Mouse (Mus musculus) stomach, postnatal 0 days (tissue): ENCODE results near the gene Gm5065. TPM values are rescaled to one million over a fixed set of nuclear protein-coding genes. Genes with fewer than 3 reads are reported as not detected.

Source experiments
- ATAC-seq: fragments of 200-750 bp; cut with Nextera tagmentation; 2 replicates; pipeline ENCODE4 v1.8.0; 2017; ENCODE audit not compliant: low FRiP score, low TSS enrichment
- DNase-seq: peaks from one replicate; pipeline ENCODE4 v3.0.0-alpha.2; 2016; ENCODE audit warnings: low spot score
- H3K27ac ChIP-seq: fragments of 300-500 bp; sonication (generic); replicated peaks from 2 replicates; pipeline ENCODE4 v1.5.1; 2014; ENCODE audit warnings: mild to moderate bottlenecking, control low read depth
- H3K27me3 ChIP-seq: fragments of 300-500 bp; sonication (generic); 2 replicates; pipeline ENCODE4 v1.6.1; 2014; ENCODE audit warnings: low read length; ENCODE audit not compliant: control insufficient read depth, insufficient read depth
- H3K36me3 ChIP-seq: fragments of 300-500 bp; sonication (generic); 2 replicates; pipeline ENCODE4 v1.6.1; 2014; ENCODE audit warnings: low read length, mixed read lengths; ENCODE audit not compliant: control insufficient read depth, insufficient read depth
- H3K4me1 ChIP-seq: fragments of 300-500 bp; sonication (generic); replicated peaks from 2 replicates; pipeline ENCODE4 v1.6.1; 2014; ENCODE audit warnings: antibody characterized with exemption; ENCODE audit not compliant: control insufficient read depth, insufficient read depth
- H3K4me2 ChIP-seq: fragments of 300-500 bp; sonication (generic); replicated peaks from 2 replicates; pipeline ENCODE4 v1.6.1; 2014; ENCODE audit warnings: low read depth, mild to moderate bottlenecking, control low read depth, moderate library complexity
- H3K4me3 ChIP-seq: fragments of 300-500 bp; sonication (generic); 2 replicates; pipeline ENCODE4 v1.5.1; 2014; ENCODE audit warnings: low read depth, low read length, control low read depth
- H3K9ac ChIP-seq: fragments of 300-500 bp; sonication (generic); 2 replicates; pipeline ENCODE4 v1.6.1; 2014; ENCODE audit warnings: mild to moderate bottlenecking, low read length, control low read depth, mixed read lengths
- H3K9me3 ChIP-seq: fragments of 300-500 bp; sonication (generic); 2 replicates; pipeline ENCODE4 v1.6.1; 2016; ENCODE audit warnings: low read length; ENCODE audit not compliant: control insufficient read depth
- CTCF ChIP-seq: IDR thresholded peaks from 2 replicates; pipeline ENCODE4 v1.5.1; 2016; ENCODE audit warnings: antibody characterized with exemption, low read depth, mild to moderate bottlenecking, moderate library complexity
- EP300 ChIP-seq: optimal IDR thresholded peaks from 2 replicates; pipeline ENCODE3; 2016; ENCODE audit warnings: antibody characterized with exemption
- WGBS: fragments of 180-500 bp; shearing (Covaris S2); extraction: QIAGEN DNeasy Blood & Tissue Kit; methylation state at CpG from one replicate; pipeline ENCODE4 v1.1.7; 2014; 5-methylcytosine and 5-hydroxymethylcytosine counted together
- polyA plus RNA-seq: library from polyadenylated mRNA; unstranded; fragments of >200 nt; fragmentation: Nextera tagmentation; extraction: Ambion mirVana; gene quantifications from 2 replicates; pipeline ENCODE4 v1.2.1, GENCODE M21; 2015

Gene Gm5065
- polyA plus RNA-seq: not detected in 2 replicates

DNA sequence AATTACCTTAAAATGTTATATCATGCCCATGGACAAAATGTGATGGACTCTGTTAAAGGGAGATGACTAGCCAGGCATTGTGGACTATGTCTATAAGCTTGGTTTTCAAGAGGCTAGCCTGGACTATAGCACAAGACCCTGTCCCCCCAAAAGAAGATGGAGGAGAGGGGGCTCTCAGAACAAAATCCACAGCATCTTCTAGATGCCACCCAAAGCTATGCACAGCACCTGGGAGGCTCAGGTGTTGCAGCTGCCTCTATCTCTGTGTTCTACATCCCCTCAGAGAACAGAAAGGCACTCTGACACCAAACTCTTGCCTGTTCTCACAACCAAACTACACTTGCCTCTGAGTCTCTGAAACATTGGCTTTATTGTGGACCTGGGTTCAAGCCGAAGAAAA is at the start of gene Gm5065:
Gene Gm5065, plus strand, starts transcription at position 301 of the 400 bp plus-strand sequence.
- 70% methylated on average over 1 of the region's 1 CpGs for WGBS
- ATAC-seq: no peak
- H3K4me1 ChIP-seq: no peaks in the 10 kb centered on the region
- no peak within 1 kb of the TSS for H3K9ac ChIP-seq
- no peaks in the 10 kb centered on the region for H3K9me3 ChIP-seq
- TF ChIP-seq EP300: no peak
- no peak for TF ChIP-seq CTCF
- no peak within 1 kb of the TSS for H3K4me3 ChIP-seq
- no peak for DNase-seq
- no peak within 1 kb of the TSS for H3K4me2 ChIP-seq
- H3K27ac ChIP-seq: no peak within 1 kb of the TSS
- no peaks in the 10 kb centered on the region for H3K27me3 ChIP-seq
- no peaks in the 10 kb centered on the region for H3K36me3 ChIP-seq

DNA sequence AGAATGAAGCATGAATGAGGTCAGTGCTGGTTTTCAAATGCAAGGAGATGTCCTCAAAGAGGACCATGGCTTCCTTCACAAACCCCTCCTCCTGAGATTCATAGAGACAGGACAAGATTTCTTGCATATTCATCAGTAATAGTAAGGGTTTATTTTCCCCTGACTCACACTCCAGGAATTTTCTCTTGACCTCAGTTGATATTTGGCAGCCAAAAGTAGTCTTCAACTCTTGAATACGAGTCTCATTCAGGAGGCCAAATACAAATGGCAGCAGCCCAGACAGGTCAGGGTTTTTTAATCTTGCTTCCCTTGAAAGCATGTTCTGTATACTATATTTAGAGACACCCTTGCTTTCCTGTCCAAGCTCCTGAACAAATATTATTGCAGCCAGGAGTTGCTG is 22.8 kb upstream of the Gm5065 start:
- no peak overlapping the region for H3K4me3 ChIP-seq
- H3K9ac ChIP-seq: no peak overlapping the region
- no peak for ATAC-seq
- DNase-seq: no peak
- no peaks in the 10 kb centered on the region for H3K36me3 ChIP-seq
- H3K4me2 ChIP-seq: no peak overlapping the region
- WGBS: 79% methylated on average over 1 of the region's 1 CpGs
- no peak overlapping the region for H3K27ac ChIP-seq
- no peaks in the 10 kb centered on the region for H3K4me1 ChIP-seq
- TF ChIP-seq CTCF: no peak
- no peak for TF ChIP-seq EP300
- no peaks in the 10 kb centered on the region for H3K9me3 ChIP-seq
- no peaks in the 10 kb centered on the region for H3K27me3 ChIP-seq

DNA sequence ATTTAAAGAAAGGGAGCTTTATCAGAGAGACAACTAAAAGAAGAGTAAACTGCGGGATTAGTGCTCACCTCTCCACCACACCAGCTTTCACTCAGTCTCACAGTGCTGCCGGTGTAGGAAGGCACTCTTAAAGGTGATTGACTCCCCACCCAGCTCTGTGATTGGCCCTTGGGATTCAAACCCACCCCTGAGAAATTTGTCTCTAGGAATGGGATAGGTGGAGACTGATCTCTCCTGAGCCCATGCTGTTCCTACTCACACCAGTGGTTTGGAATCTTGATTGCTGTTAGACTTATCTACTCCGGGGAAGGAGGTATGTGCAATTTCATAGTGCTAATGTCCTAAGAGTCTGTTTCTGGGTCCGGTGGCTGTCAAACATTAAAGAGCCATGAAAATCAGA is 598 bp downstream of the Gm5065 start, which contains the start of gene Nlrp2:
Gene Nlrp2, minus strand, starts transcription at position 101 of the 400 bp plus-strand sequence.
- WGBS: 77% methylated on average over 4 of the region's 4 CpGs
- TF ChIP-seq CTCF: no peak
- TF ChIP-seq EP300: no peak
- no peak for DNase-seq
- ATAC-seq: no peak
- H3K27me3 ChIP-seq: no peaks in the 10 kb centered on the region
- no peak within 1 kb of the TSS for H3K27ac ChIP-seq
- no peaks in the 10 kb centered on the region for H3K36me3 ChIP-seq
- no peaks in the 10 kb centered on the region for H3K9me3 ChIP-seq
- H3K4me3 ChIP-seq: no peak within 1 kb of the TSS
- H3K4me1 ChIP-seq: no peaks in the 10 kb centered on the region
- no peak within 1 kb of the TSS for H3K9ac ChIP-seq
- no peak within 1 kb of the TSS for H3K4me2 ChIP-seq

DNA sequence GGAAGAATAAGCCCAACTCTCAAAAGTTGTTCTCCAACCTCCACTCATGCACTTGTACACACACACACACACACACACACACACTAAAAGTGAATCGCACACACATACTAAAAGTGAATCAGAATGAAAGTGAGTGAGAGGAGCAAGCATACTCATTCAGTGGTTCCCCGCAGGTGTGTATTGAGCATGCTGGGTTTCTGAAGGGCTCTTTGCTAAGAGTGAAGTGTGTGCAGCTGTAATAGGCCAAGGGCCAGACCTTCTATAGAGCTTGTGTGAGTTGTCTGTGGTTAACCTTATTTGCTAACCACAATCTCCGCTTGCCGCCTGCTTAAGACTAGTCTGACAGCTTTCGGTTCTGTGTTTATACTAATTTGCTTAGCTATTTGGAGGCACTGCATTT is 13.3 kb downstream of the Gm5065 start:
- no peak overlapping the region for H3K27ac ChIP-seq
- TF ChIP-seq EP300 (no peak), CTCF (no peak)
- no peak overlapping the region for H3K4me2 ChIP-seq
- H3K36me3 ChIP-seq: no peaks in the 10 kb centered on the region
- no peaks in the 10 kb centered on the region for H3K27me3 ChIP-seq
- 86% methylated on average over 5 of the region's 5 CpGs for WGBS
- DNase-seq (no peak), ATAC-seq (no peak)
- H3K4me1 ChIP-seq: no peaks in the 10 kb centered on the region
- no peak overlapping the region for H3K9ac ChIP-seq
- H3K9me3 ChIP-seq: no peaks in the 10 kb centered on the region; the same call in 1 of the 2 replicates
- no peak overlapping the region for H3K4me3 ChIP-seq

DNA sequence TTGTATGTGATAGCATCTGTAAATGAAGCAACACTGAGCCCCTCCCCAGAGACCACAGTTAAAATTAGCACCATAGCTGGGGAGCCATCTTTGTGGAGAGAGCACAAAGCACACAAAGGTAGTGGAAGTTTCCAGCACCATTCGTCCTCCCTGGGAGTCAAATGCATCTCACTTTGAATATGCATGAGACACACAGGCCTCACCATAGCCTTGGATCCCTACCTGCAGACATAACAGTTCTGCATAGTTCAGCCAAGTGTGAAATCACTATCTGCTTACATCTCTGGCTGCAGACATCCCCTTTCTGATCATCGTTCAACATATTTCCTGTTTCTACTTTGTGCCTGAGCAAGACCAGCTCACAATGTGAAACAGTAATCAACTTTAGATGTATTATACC is 16.4 kb downstream of the Gm5065 start:
- Histone ChIP-seq H3K27me3 (no peaks in the 10 kb centered on the region), H3K36me3 (no peaks in the 10 kb centered on the region), H3K4me2 (no peak overlapping the region), H3K9me3 (no peaks in the 10 kb centered on the region; the same call in 1 of the 2 replicates), H3K27ac (no peak overlapping the region), H3K4me1 (no peaks in the 10 kb centered on the region), H3K4me3 (no peak overlapping the region), H3K9ac (no peak overlapping the region)
- DNase-seq (no peak), ATAC-seq (no peak)
- TF ChIP-seq CTCF: no peak
- WGBS: 71% methylated on average over 2 of the region's 2 CpGs

DNA sequence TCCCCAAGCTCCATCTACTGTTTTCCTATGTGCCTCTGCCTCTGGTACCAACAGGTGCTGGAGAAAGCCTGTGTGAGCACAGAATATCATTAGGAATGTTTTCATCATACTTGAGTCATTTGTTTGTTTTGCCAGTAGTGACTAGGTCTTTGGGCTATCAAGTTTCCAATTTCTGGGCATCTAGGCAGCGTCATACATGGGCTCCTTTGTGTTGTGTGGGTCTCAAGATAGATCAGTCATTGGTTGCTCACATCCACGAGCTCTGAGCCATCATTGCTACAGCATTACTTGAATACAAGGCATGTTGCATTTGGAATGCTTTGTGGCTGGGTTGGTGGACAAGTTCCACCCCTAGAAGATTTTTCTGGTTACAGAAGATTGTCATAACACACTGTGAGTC is 55.9 kb downstream of the Gm5065 start:
- ATAC-seq (no peak), DNase-seq (no peak)
- Histone ChIP-seq H3K27ac (no peak overlapping the region), H3K36me3 (no peaks in the 10 kb centered on the region), H3K9ac (no peak overlapping the region), H3K27me3 (no peaks in the 10 kb centered on the region), H3K4me2 (no peak overlapping the region), H3K4me3 (no peak overlapping the region), H3K9me3 (no peaks in the 10 kb centered on the region), H3K4me1 (no peaks in the 10 kb centered on the region)
- no peak for TF ChIP-seq CTCF
- WGBS: 24% methylated on average over 2 of the region's 2 CpGs

Other genes with a start within 250 kb of the Gm5065 start
- gene Rfpl4, start 233.6 kb upstream of the Gm5065 start, polyA plus RNA-seq: not detected in 2 replicates
- 0.35 and 0.50 TPM in 2 replicates for gene Rasl2-9, start 224.6 kb upstream of the Gm5065 start, polyA plus RNA-seq
- 0.01 TPM in 1 of 2 replicates, not detected in the other for gene Vmn1r55, start 200.9 kb upstream of the Gm5065 start, polyA plus RNA-seq
- gene Vmn1r56, start 153.8 kb upstream of the Gm5065 start, polyA plus RNA-seq: not detected in 2 replicates
- not detected in 2 replicates for gene Vmn1r57, start 132.0 kb upstream of the Gm5065 start, polyA plus RNA-seq
- gene Nlrp2, start 498 bp downstream of the Gm5065 start, polyA plus RNA-seq: 0.04 TPM in 1 of 2 replicates, not detected in the other
- gene Vmn1r58, start 62.9 kb downstream of the Gm5065 start, polyA plus RNA-seq: 0.02 TPM in 1 of 2 replicates, not detected in the other
- gene Vmn1r59, start 106.2 kb downstream of the Gm5065 start, polyA plus RNA-seq: not detected in 2 replicates
- not detected in 2 replicates for gene Vmn2r28, start 143.4 kb downstream of the Gm5065 start, polyA plus RNA-seq
- not detected in 2 replicates for gene Vmn1r60, start 196.8 kb downstream of the Gm5065 start, polyA plus RNA-seq